Mouse (Mus musculus): ENCODE measurements around the gene Sorcs1.

The Sorcs1 gene

GRCm38 (mm10) chr19:50677903-50678896 lies at the start of gene Sorcs1:
Gene Sorcs1 (minus strand): TSS chr19:50678646.
- DNase-seq = peak; percentile 16

GRCm38 (mm10) chr19:50683277-50683676 lies 4.8 kb upstream of the Sorcs1 start:
- DNase-seq = no peak

- no peak for DNase-seq
These were observed 500 bp upstream of the Sorcs1 start for GRCm38 (mm10) chr19:50678946-50679345.

GRCm38 (mm10) chr19:50676578-50677524 lies 1.6 kb downstream of the Sorcs1 start:
- DNase-seq = no peak

- no peak for DNase-seq
These were observed 3.5 kb downstream of the Sorcs1 start for GRCm38 (mm10) chr19:50674921-50675320.

GRCm38 (mm10) chr19:50667516-50667915 lies 10.9 kb downstream of the Sorcs1 start:
- no peak for DNase-seq

GRCm38 (mm10) chr19:50664311-50664710 lies 14.1 kb downstream of the Sorcs1 start:
- DNase-seq = no peak

GRCm38 (mm10) chr19:50659144-50659543 lies 19.3 kb downstream of the Sorcs1 start:
- no peak for DNase-seq

GRCm38 (mm10) chr19:50652750-50653149 lies 25.7 kb downstream of the Sorcs1 start:
- no peak for DNase-seq

- peak; percentile 5 for DNase-seq
These were observed 34.6 kb downstream of the Sorcs1 start for GRCm38 (mm10) chr19:50643836-50644235.

- no peak for DNase-seq
These were observed 36.3 kb downstream of the Sorcs1 start for GRCm38 (mm10) chr19:50642121-50642520.

GRCm38 (mm10) chr19:50640251-50641032 lies 38.0 kb downstream of the Sorcs1 start:
- no peak for DNase-seq

- DNase-seq = no peak
These were observed 40.3 kb downstream of the Sorcs1 start for GRCm38 (mm10) chr19:50638176-50638575.

- DNase-seq = no peak
These were observed 64.4 kb downstream of the Sorcs1 start for GRCm38 (mm10) chr19:50614013-50614412.

- DNase-seq = no peak
These were observed 66.8 kb downstream of the Sorcs1 start for GRCm38 (mm10) chr19:50611619-50612018.

- DNase-seq = no peak
These were observed 74.6 kb downstream of the Sorcs1 start for GRCm38 (mm10) chr19:50603882-50604281.

- DNase-seq = peak; percentile 3
These were observed 75.1 kb downstream of the Sorcs1 start for GRCm38 (mm10) chr19:50603380-50603779.

GRCm38 (mm10) chr19:50597300-50597699 lies 81.1 kb downstream of the Sorcs1 start:
- DNase-seq = no peak

GRCm38 (mm10) chr19:50586182-50586581 lies 92.3 kb downstream of the Sorcs1 start:
- peak; percentile 4 for DNase-seq

- DNase-seq = no peak
These were observed 95.5 kb downstream of the Sorcs1 start for GRCm38 (mm10) chr19:50582952-50583351.

GRCm38 (mm10) chr19:50569669-50570195 lies 108.7 kb downstream of the Sorcs1 start:
- DNase-seq = no peak

- DNase-seq = no peak
These were observed 112.1 kb downstream of the Sorcs1 start for GRCm38 (mm10) chr19:50566306-50566705.

All from cerebellum, adult 9-10 months (tissue).